Mouse (Mus musculus) forebrain, embryonic 11.5 days (tissue): ENCODE results near the gene Rpl4. TPM values are rescaled to one million over a fixed set of nuclear protein-coding genes. Genes with fewer than 3 reads are reported as not detected.
"Not testable (repeated sequence)": the region's sequence is repeated elsewhere in the genome, so short reads cannot be mapped to it uniquely, and the experiment has no call there.

Experiments used
- ATAC-seq: fragments of 200-750 bp; cut with Nextera tagmentation; replicated peaks from 2 replicates; pipeline ENCODE4 v1.8.0; 2017; ENCODE audit warnings: moderate TSS enrichment; ENCODE audit not compliant: low FRiP score
- DNase-seq: peaks from one replicate; pipeline ENCODE4 v3.0.0-alpha.2; 2017; ENCODE audit warnings: low spot score
- H3K27ac ChIP-seq: fragments of 300-500 bp; sonication (generic); 2 replicates; pipeline ENCODE4 v1.5.1; 2014; ENCODE audit warnings: low read depth, low read length
- H3K27me3 ChIP-seq: fragments of 300-500 bp; sonication (generic); 2 replicates; pipeline ENCODE4 v1.6.1; 2014; ENCODE audit warnings: mild to moderate bottlenecking, low read length, mixed read lengths; ENCODE audit not compliant: control insufficient read depth, insufficient read depth
- H3K36me3 ChIP-seq: fragments of 300-500 bp; sonication (generic); 2 replicates; pipeline ENCODE4 v1.6.1; 2014; ENCODE audit warnings: mild to moderate bottlenecking, low read length, moderate library complexity, mixed read lengths; ENCODE audit not compliant: control insufficient read depth, insufficient read depth
- H3K4me1 ChIP-seq: fragments of 300-500 bp; sonication (generic); replicated peaks from 2 replicates; pipeline ENCODE4 v1.6.1; 2014; ENCODE audit warnings: low read length, mixed read lengths; ENCODE audit not compliant: control insufficient read depth, insufficient read depth
- H3K4me2 ChIP-seq: fragments of 300-500 bp; sonication (generic); 2 replicates; pipeline ENCODE4 v1.6.1; 2014; ENCODE audit warnings: low read depth, mild to moderate bottlenecking, low read length, moderate library complexity, mixed read lengths; ENCODE audit not compliant: severe bottlenecking
- H3K4me3 ChIP-seq: fragments of 300-500 bp; sonication (generic); 2 replicates; pipeline ENCODE4 v1.5.1; 2014; ENCODE audit warnings: low read depth, low read length
- H3K9ac ChIP-seq: fragments of 300-500 bp; sonication (generic); 2 replicates; pipeline ENCODE4 v1.6.1; 2014; ENCODE audit warnings: low read length
- H3K9me3 ChIP-seq: fragments of 300-500 bp; sonication (generic); 2 replicates; pipeline ENCODE4 v1.6.1; 2016; ENCODE audit warnings: low read length, mixed read lengths; ENCODE audit not compliant: control insufficient read depth
- WGBS: fragments of 180-500 bp; shearing (Covaris S2); extraction: QIAGEN DNeasy Blood & Tissue Kit; methylation state at CpG from one replicate; pipeline ENCODE4 v1.1.7; 2014; 5-methylcytosine and 5-hydroxymethylcytosine counted together
- polyA plus RNA-seq: library from polyadenylated mRNA; unstranded; fragments of >200 nt; fragmentation: Nextera tagmentation; extraction: Ambion mirVana; gene quantifications from 2 replicates; pipeline ENCODE4 v1.2.1, GENCODE M21; 2014

Gene Rpl4
- polyA plus RNA-seq, 1 experiment from 2014 or later: 1,101 TPM

GRCm38 (mm10) chr9:64169967-64170366, 3.2 kb upstream of the Rpl4 start:
- not testable (repeated sequence) for H3K27ac ChIP-seq, H3K27me3 ChIP-seq, H3K4me3 ChIP-seq, ATAC-seq, H3K9me3 ChIP-seq, DNase-seq, H3K4me1 ChIP-seq, H3K9ac ChIP-seq, H3K4me2 ChIP-seq, H3K36me3 ChIP-seq
- 91% methylated on average over 3 of the region's 3 CpGs for WGBS

- peak; percentile 56 for ATAC-seq
- Histone ChIP-seq H3K4me3 (peak overlapping the region; percentile 98), H3K4me1 (peaks cover 3% of the 10 kb centered on the region; the same call in 1 of the 2 replicates), H3K27me3 (no peaks in the 10 kb centered on the region), H3K36me3 (peaks cover 12% of the 10 kb centered on the region; the same call in 1 of the 2 replicates), H3K4me2 (peak overlapping the region; percentile 60), H3K9ac (peak overlapping the region; percentile 92), H3K9me3 (no peaks in the 10 kb centered on the region), H3K27ac (peak overlapping the region; percentile 82)
- DNase-seq: no peak
- 4% methylated on average over 18 of the region's 18 CpGs for WGBS
Measured at GRCm38 (mm10) chr9:64172145-64172815, 895 bp upstream of the Rpl4 start.

DNA sequence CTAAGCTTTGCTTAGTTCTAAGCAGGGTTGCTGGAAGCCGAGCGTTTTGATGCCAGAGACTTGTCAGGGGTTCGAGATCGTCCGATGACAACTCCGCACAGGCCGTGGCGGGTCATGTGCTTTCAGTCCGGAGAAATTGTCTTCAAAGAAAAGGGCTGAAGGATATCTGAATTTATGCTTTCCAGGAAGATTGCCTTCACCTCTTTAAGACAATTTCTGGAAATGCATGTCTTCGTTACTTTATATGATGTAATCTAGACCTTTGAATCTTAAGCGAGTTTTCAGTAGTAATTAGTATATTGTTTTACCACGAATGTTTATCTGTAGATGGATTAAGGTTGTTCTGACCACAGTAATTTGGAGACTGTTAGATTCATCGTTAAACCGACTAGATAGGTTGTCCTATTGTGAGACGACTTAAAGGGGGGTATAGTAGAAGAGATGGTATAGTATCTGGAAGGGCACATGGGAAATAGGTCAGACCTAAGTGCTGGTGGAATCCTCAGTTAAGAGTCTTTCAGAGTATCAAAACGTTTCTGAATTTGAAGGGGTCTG, 568 bp downstream of the Rpl4 start:
- ATAC-seq: no peak
- DNase-seq: no peak
- Histone ChIP-seq H3K9ac (peak overlapping the region; percentile 92), H3K27ac (peak overlapping the region; percentile 47; the same call in 1 of the 2 replicates), H3K4me3 (peak overlapping the region; percentile 98), H3K4me1 (peaks cover 3% of the 10 kb centered on the region; the same call in 1 of the 2 replicates), H3K9me3 (no peaks in the 10 kb centered on the region), H3K4me2 (peak overlapping the region; percentile 82), H3K36me3 (peaks cover 17% of the 10 kb centered on the region; the same call in 1 of the 2 replicates), H3K27me3 (no peaks in the 10 kb centered on the region)
- under 1% methylated on average over 16 of the region's 16 CpGs for WGBS

DNA sequence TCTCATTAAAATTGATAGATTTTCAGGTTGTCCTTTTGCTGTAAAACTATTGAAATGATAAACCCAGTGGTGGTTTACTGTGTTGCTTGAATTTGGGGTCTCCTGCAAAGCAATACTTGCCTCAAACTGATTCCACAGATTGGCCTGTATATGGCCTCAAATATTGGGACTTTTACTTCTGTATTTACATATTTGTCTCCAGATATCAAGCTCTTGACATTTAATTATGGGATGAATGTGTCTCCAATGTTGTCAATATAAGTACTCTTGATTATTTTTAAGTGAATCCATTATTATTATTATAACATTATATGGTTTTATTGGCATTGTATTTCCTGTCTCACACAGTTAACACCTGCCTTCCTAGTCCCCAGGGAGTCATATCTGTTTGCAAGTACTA, 1.2 kb downstream of the Rpl4 start:
- Histone ChIP-seq H3K9me3 (no peaks in the 10 kb centered on the region), H3K27ac (no peak overlapping the region), H3K4me3 (peak overlapping the region; percentile 98), H3K4me2 (peak overlapping the region; percentile 82), H3K9ac (peak overlapping the region; percentile 92; the same call in 1 of the 2 replicates), H3K36me3 (peaks cover 17% of the 10 kb centered on the region; the same call in 1 of the 2 replicates), H3K4me1 (peaks cover 3% of the 10 kb centered on the region; the same call in 1 of the 2 replicates), H3K27me3 (no peaks in the 10 kb centered on the region)
- no peak for DNase-seq
- no peak for ATAC-seq

- WGBS: 85% methylated on average over 8 of the region's 8 CpGs
Measured at GRCm38 (mm10) chr9:64174766-64175165, 1.6 kb downstream of the Rpl4 start.

DNA sequence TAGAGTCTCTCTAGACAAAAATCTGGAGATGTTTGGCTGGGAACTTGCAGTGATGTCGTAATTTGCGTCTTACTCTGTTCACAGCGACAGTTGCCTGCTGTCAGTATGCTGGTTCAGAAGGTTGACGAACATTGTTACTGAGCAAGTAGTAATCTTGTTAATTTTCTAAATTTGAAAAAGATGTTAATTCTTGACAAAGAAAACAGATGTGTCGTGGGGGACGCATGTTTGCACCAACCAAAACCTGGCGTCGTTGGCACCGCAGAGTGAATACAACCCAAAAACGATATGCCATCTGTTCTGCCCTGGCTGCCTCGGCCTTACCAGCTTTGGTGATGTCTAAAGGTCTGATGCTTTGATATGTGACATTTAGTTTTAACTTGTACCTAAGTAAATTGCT, 2.2 kb downstream of the Rpl4 start:
- no peak overlapping the region for H3K27ac ChIP-seq
- H3K4me2 ChIP-seq: no peak overlapping the region
- no peaks in the 10 kb centered on the region for H3K9me3 ChIP-seq
- H3K36me3 ChIP-seq: peaks cover 17% of the 10 kb centered on the region; the same call in 1 of the 2 replicates
- H3K4me1 ChIP-seq: peaks cover 3% of the 10 kb centered on the region; the same call in 1 of the 2 replicates
- no peaks in the 10 kb centered on the region for H3K27me3 ChIP-seq
- no peak overlapping the region for H3K9ac ChIP-seq
- no peak overlapping the region for H3K4me3 ChIP-seq
- WGBS: 92% methylated on average over 11 of the region's 11 CpGs
- ATAC-seq (no peak), DNase-seq (no peak)

More at GRCm38 (mm10) chr9:64174766-64175165, 1.6 kb downstream of the Rpl4 start:
- Histone ChIP-seq H3K27ac (no peak overlapping the region), H3K36me3 (peaks cover 17% of the 10 kb centered on the region; the same call in 1 of the 2 replicates), H3K4me2 (peak overlapping the region; percentile 82; the same call in 1 of the 2 replicates), H3K9me3 (no peaks in the 10 kb centered on the region), H3K4me1 (peaks cover 3% of the 10 kb centered on the region; the same call in 1 of the 2 replicates), H3K27me3 (no peaks in the 10 kb centered on the region), H3K9ac (no peak overlapping the region), H3K4me3 (peak overlapping the region; percentile 98; the same call in 1 of the 2 replicates)
- ATAC-seq: no peak
- DNase-seq: no peak

- Histone ChIP-seq H3K36me3 (peaks cover 17% of the 10 kb centered on the region; the same call in 1 of the 2 replicates), H3K4me1 (no peaks in the 10 kb centered on the region; the same call in 1 of the 2 replicates), H3K4me2 (peak overlapping the region; percentile 59), H3K9ac (peak overlapping the region; percentile 71; the same call in 1 of the 2 replicates), H3K4me3 (0 out of 2 replicates have a peak overlapping the region, but pooled peaks have one; percentile 66), H3K27ac (peak overlapping the region; percentile 75), H3K9me3 (no peaks in the 10 kb centered on the region), H3K27me3 (no peaks in the 10 kb centered on the region)
- 37% methylated on average over 3 of the region's 3 CpGs for WGBS
- DNase-seq (no peak), ATAC-seq (peak; percentile 62)
Measured at GRCm38 (mm10) chr9:64178610-64178973, 5.4 kb downstream of the Rpl4 start.

DNA sequence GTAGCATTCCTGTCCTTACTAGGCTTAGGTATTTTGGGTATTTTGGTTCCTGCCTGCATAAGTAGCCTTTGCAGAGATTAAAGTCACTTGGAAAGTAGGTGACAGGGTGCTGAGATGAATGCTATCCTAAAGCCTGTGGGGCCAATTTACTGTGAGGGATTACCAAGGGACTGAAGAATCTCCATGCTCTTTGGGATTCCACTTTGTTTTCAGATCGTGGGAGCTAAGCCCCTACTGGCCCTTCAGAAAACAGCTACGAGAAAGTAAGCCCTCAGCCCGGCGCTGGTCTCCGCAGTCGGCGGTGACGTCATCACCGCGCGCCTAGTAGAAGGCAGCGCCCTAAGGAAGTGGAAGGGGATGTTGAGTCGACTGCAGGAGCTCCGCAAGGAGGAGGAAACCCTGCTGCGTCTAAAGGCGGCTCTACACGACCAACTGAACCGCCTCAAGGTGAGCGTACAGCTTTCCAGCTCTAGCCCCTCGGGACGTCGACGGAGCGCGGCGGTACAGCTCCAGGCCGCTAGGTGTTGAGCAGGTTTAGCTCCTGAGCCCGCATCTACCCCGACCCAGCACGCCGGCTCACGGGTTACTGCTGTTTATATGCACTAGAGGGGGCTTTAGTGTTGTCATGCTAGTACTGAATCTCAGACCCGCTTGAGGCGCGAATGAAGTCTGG, 5.9 kb downstream of the Rpl4 start, which contains the start of gene Snapc5:
Snapc5 (plus strand) TSS at position 301 of the 673 bp plus-strand sequence.
- ATAC-seq (peak; percentile 95), DNase-seq (peak; percentile 94)
- Histone ChIP-seq H3K9ac (peak within 1 kb of the TSS; percentile 71), H3K4me1 (no peaks in the 10 kb centered on the region; the same call in 1 of the 2 replicates), H3K36me3 (peaks cover 17% of the 10 kb centered on the region; the same call in 1 of the 2 replicates), H3K9me3 (no peaks in the 10 kb centered on the region), H3K4me2 (peak within 1 kb of the TSS; percentile 59), H3K4me3 (peak within 1 kb of the TSS; percentile 66), H3K27ac (peak within 1 kb of the TSS; percentile 75), H3K27me3 (no peaks in the 10 kb centered on the region)
- WGBS: under 1% methylated on average over 35 of the region's 35 CpGs
